Mouse (Mus musculus) liver, embryonic 11.5 days (tissue): ENCODE measurements around the gene Hagh. TPM values are rescaled to one million over a fixed set of nuclear protein-coding genes. Genes with fewer than 3 reads are reported as not detected.

Experiments
- ATAC-seq: fragments of 200-750 bp; cut with Nextera tagmentation; replicated peaks from 2 replicates; pipeline ENCODE4 v1.8.0; 2017; ENCODE audit warnings: moderate number of reproducible peaks, mild to moderate bottlenecking, moderate TSS enrichment, moderate library complexity; ENCODE audit not compliant: low FRiP score
- DNase-seq: peaks from one replicate; pipeline ENCODE4 v3.0.0-alpha.2; 2017; ENCODE audit warnings: low spot score
- H3K27ac ChIP-seq: fragments of 300-500 bp; sonication (generic); 2 replicates; pipeline ENCODE4 v1.5.1; 2014; ENCODE audit warnings: mild to moderate bottlenecking, low read depth, low read length, control low read depth
- H3K27me3 ChIP-seq: fragments of 300-500 bp; sonication (generic); replicated peaks from 2 replicates; pipeline ENCODE4 v1.6.1; 2014; ENCODE audit warnings: low read length, mixed read lengths; ENCODE audit not compliant: control insufficient read depth, insufficient read depth
- H3K36me3 ChIP-seq: fragments of 300-500 bp; sonication (generic); 2 replicates; pipeline ENCODE4 v1.6.1; 2014; ENCODE audit warnings: mild to moderate bottlenecking, low read length, moderate library complexity, mixed read lengths; ENCODE audit not compliant: control insufficient read depth, insufficient read depth
- H3K4me1 ChIP-seq: fragments of 300-500 bp; sonication (generic); replicated peaks from 2 replicates; pipeline ENCODE4 v1.6.1; 2014; ENCODE audit warnings: low read length, mixed read lengths; ENCODE audit not compliant: control insufficient read depth, insufficient read depth
- H3K4me2 ChIP-seq: fragments of 300-500 bp; sonication (generic); 2 replicates; pipeline ENCODE4 v1.6.1; 2014; ENCODE audit warnings: mild to moderate bottlenecking, control low read depth, moderate library complexity
- H3K4me3 ChIP-seq: fragments of 300-500 bp; sonication (generic); 2 replicates; pipeline ENCODE4 v1.5.1; 2014; ENCODE audit warnings: low read depth, low read length, control low read depth
- H3K9ac ChIP-seq: fragments of 300-500 bp; sonication (generic); 2 replicates; pipeline ENCODE4 v1.6.1; 2014; ENCODE audit warnings: low read depth, low read length, control low read depth
- H3K9me3 ChIP-seq: fragments of 300-500 bp; sonication (generic); 2 replicates; pipeline ENCODE4 v1.6.1; 2016; ENCODE audit warnings: low read length, inconsistent platforms, mixed read lengths; ENCODE audit not compliant: control insufficient read depth
- WGBS: fragments of 180-500 bp; shearing (Covaris S2); extraction: QIAGEN DNeasy Blood & Tissue Kit; methylation state at CpG from one replicate; pipeline ENCODE4 v1.1.7; 2014; 5-methylcytosine and 5-hydroxymethylcytosine counted together
- polyA plus RNA-seq: library from polyadenylated mRNA; unstranded; fragments of >200 nt; fragmentation: Nextera tagmentation; extraction: Ambion mirVana; gene quantifications from 2 replicates; pipeline ENCODE4 v1.2.1, GENCODE M21; 2014

The Hagh gene
- polyA plus RNA-seq, 1 experiment from 2014 or later, result 56.3 TPM

DNA sequence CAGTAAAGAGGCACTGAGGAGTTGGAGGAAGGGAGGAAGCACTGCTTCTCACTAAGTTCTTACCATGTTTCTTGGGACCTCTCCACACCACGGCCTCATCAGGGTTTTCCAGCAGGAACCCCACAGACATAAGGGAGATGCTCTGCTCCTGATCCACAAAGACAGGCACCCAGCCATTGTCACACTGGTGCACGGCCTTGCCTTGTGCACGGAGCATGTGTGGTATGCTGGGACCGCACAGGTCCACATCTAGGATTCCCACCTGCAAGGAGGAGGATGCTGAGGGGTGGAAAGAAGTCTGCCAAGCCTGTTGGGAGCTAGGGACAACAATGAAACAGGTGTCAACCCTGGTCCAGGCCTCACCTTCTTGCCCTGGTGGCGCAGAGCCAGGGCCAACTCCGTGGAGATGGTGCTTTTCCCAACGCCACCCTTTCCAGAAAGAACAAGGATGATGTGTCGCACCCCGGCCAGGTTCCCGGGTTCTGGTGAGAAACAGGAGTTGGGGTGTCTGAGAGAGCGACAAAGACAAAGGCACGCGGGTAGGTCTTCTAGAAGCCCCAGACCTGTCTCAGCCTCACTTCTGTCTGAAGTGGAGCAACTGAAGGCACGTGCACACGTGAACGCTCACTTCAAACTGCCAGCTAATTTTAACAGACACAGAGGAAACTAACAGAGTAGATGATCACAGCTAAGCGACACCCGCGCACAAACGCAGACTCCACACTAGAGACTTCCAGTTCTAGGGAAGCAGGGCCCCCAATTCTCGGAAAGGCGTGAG lies 45.6 kb downstream of the Hagh start:
- Histone ChIP-seq H3K4me3 (peak overlapping the region; percentile 76), H3K9ac (peak overlapping the region; percentile 74), H3K36me3 (peaks cover 28% of the 10 kb centered on the region; the same call in 1 of the 2 replicates), H3K27me3 (no peaks in the 10 kb centered on the region), H3K4me2 (peak overlapping the region; percentile 92), H3K4me1 (peaks cover 18% of the 10 kb centered on the region), H3K9me3 (no peaks in the 10 kb centered on the region), H3K27ac (no peak overlapping the region; the same call in 1 of the 2 replicates)
- WGBS, result 22% methylated on average over 22 of the region's 22 CpGs
- no peak for ATAC-seq
- no peak for DNase-seq

DNA sequence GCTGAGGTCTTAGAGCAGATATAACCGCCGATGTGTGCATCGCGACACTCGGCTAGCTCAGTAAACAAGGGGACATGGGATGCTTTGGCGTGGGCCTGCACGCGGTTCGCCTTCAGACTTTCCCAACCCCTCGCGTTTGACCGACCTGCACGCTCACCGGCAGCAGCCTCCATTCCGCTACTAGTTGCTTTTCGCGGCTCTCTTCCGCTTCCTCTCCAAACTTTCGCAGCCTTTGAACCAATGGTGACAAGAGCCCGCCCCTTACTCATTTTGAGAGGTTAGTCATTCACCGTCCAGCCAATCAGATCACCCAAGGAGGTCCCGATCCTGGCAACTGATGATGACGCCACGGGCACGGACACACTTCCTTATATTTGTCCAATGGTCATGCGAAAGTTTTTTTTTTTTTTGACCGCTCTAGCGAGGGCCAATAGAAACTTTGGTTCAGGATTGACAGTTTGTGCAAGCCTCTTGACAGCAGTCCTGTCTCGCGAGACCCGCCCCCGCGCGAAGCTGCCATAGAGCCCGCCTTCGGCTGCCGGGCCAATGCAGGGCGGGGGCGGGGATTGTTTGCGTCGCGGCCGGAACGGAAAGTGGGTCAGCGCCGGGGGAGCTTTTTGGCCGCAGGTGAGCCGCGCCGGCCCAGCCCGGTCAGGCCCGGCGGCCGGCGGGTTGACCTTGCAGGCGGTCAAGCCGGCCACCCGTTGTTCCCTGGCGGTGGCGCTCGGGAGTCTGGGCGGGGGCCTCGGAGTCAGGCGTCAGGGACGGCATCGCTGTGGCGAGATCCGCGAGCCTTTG lies 46.4 kb downstream of the Hagh start, which contains the start of the genes Nubp2 and Spsb3:
Nubp2 (minus strand) TSS at position 216 of the 798 bp plus-strand sequence.
Spsb3 (plus strand) TSS at position 510 of the 798 bp plus-strand sequence.
- peaks cover 18% of the 10 kb centered on the region for H3K4me1 ChIP-seq
- WGBS, result under 1% methylated on average over 69 of the region's 69 CpGs

DNA sequence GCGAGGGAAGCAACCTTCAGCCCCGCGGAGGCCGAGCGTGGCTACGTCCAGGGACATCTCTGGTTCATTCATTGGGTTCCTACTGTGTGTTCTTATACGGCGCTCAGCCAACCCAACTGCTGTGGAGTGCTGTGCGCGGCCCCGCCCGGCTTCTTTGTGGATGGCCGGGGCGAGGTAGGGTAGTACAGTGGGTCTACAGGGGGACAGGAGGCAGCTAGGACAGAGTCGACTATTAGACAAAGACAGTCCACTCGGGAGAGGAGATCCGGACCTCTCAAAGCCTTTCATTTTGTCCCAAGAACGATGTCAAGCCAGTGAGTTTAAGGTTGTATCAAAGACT lies 47.0 kb downstream of the Hagh start:
- Histone ChIP-seq H3K27me3 (no peaks in the 10 kb centered on the region), H3K4me1 (peaks cover 18% of the 10 kb centered on the region), H3K36me3 (peaks cover 36% of the 10 kb centered on the region; the same call in 1 of the 2 replicates), H3K9me3 (no peaks in the 10 kb centered on the region), H3K27ac (peak overlapping the region; percentile 60), H3K9ac (peak overlapping the region; percentile 80), H3K4me3 (peak overlapping the region; percentile 76), H3K4me2 (peak overlapping the region; percentile 96)
- WGBS, result under 1% methylated on average over 18 of the region's 18 CpGs
- DNase-seq (no peak), ATAC-seq (peak; percentile 11)

More for the DNA sequence above, 46.4 kb downstream of the Hagh start, which contains the start of the genes Nubp2 and Spsb3:
- peak within 1 kb of the TSS; percentile 76 for H3K4me3 ChIP-seq
- peak; percentile 95 for DNase-seq
- H3K27ac ChIP-seq, result peak within 1 kb of the TSS; percentile 60
- H3K27me3 ChIP-seq, result no peaks in the 10 kb centered on the region
- H3K36me3 ChIP-seq, result peaks cover 35% of the 10 kb centered on the region; the same call in 1 of the 2 replicates
- peak within 1 kb of the TSS; percentile 80 for H3K9ac ChIP-seq
- ATAC-seq, result peak; percentile 92
- H3K9me3 ChIP-seq, result no peaks in the 10 kb centered on the region
- peak within 1 kb of the TSS; percentile 96 for H3K4me2 ChIP-seq

GRCm38 (mm10) chr17:24887291-24888080 lies 47.5 kb downstream of the Hagh start:
- DNase-seq (no peak), ATAC-seq (no peak)
- 60% methylated on average over 18 of the region's 18 CpGs for WGBS
- peak overlapping the region; percentile 96 for H3K4me2 ChIP-seq
- H3K36me3 ChIP-seq, result peaks cover 42% of the 10 kb centered on the region
- H3K9me3 ChIP-seq, result no peaks in the 10 kb centered on the region
- H3K27ac ChIP-seq, result peak overlapping the region; percentile 60; the same call in 1 of the 2 replicates
- peaks cover 18% of the 10 kb centered on the region for H3K4me1 ChIP-seq
- peak overlapping the region; percentile 76 for H3K4me3 ChIP-seq
- H3K9ac ChIP-seq, result peak overlapping the region; percentile 80
- no peaks in the 10 kb centered on the region for H3K27me3 ChIP-seq

GRCm38 (mm10) chr17:24888862-24889261 lies 48.9 kb downstream of the Hagh start:
- Histone ChIP-seq H3K36me3 (peaks cover 39% of the 10 kb centered on the region), H3K4me1 (peaks cover 23% of the 10 kb centered on the region), H3K27me3 (no peaks in the 10 kb centered on the region), H3K9me3 (no peaks in the 10 kb centered on the region), H3K4me2 (peak overlapping the region; percentile 96; the same call in 1 of the 2 replicates), H3K4me3 (peak overlapping the region; percentile 17; the same call in 1 of the 2 replicates), H3K27ac (no peak overlapping the region), H3K9ac (no peak overlapping the region)
- WGBS, result 83% methylated on average over 3 of the region's 3 CpGs
- ATAC-seq (no peak), DNase-seq (no peak)

- Histone ChIP-seq H3K36me3 (peaks cover 32% of the 10 kb centered on the region), H3K4me3 (no peak overlapping the region; the same call in 1 of the 2 replicates), H3K27me3 (no peaks in the 10 kb centered on the region), H3K9ac (no peak overlapping the region; the same call in 1 of the 2 replicates), H3K9me3 (no peaks in the 10 kb centered on the region), H3K4me2 (no peak overlapping the region), H3K27ac (no peak overlapping the region; the same call in 1 of the 2 replicates), H3K4me1 (peaks cover 20% of the 10 kb centered on the region)
- ATAC-seq, result no peak
- DNase-seq, result no peak
- 84% methylated on average over 19 of the region's 19 CpGs for WGBS
Observed at GRCm38 (mm10) chr17:24890151-24891092, 50.5 kb downstream of the Hagh start.

DNA sequence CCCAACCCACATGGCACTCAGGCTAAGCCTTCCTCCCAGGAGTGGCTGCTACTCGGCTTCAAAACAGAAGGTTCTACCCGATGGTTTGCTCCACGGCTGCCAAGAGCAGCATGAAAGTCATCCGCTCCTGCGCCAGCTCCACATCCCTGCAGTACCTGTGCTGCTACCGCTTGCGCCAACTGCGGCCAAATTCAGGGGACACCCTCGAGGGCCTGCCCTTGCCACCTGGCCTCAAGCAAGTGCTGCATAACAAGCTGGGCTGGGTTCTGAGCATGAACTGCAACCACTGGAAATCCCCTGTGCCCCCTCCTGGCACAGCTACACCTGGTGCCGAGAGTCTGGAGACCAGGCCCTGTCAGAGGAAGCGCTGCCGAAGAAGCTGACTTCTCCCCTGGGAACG lies 51.4 kb downstream of the Hagh start:
- 84% methylated on average over 13 of the region's 13 CpGs for WGBS

More for the DNA sequence above, 51.4 kb downstream of the Hagh start:
- peaks cover 32% of the 10 kb centered on the region for H3K36me3 ChIP-seq
- no peaks in the 10 kb centered on the region for H3K27me3 ChIP-seq
- peaks cover 23% of the 10 kb centered on the region for H3K4me1 ChIP-seq
- no peaks in the 10 kb centered on the region for H3K9me3 ChIP-seq
- no peak for ATAC-seq
- DNase-seq, result no peak
- H3K4me3 ChIP-seq, result no peak overlapping the region
- no peak overlapping the region for H3K9ac ChIP-seq
- no peak overlapping the region for H3K27ac ChIP-seq
- no peak overlapping the region for H3K4me2 ChIP-seq
